In the genomic region with DNA sequence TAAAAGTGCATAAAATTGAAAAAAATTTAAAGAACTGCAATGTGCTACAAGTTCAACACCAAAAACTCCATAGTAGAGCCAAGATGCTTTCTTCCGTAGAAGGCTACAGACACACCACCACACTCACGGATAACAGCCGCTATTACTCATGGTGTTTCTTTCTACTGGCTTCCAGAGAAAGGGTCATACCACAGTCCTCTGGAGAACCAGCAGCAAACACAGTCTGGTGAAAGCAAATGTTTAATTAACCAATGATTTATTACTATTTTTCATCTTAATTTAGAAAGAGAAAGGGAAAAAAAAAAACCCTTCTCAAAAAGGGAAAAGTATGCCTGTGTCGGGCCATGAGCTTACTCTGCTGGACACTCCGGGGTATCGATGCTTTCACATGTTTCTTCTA, we compare ENCODE assay signal across 24 mouse cellular contexts.
"Had no signal": no experiment of that assay in that cellular context is flagged by ENCODE, and none has a peak within 500 bp of the region (broad histone marks: within the 10 kb centered on the region; RNA-seq: fewer than 3 reads in every experiment).

No protein-coding gene starts in this region.

- ATAC-seq: forebrain, embryonic 15.5 days; forebrain, postnatal 0 days; hindbrain, embryonic 16.5 days; inflammation-experienced regulatory T-cells, adult 6 months; intestine, embryonic 15.5 days; intestine, postnatal 0 days; liver, postnatal 0 days had no signal

- DNase-seq: forebrain, postnatal 0 days; gastrocnemius, postnatal 25 days; heart, postnatal 10 days; heart, postnatal 4 days; liver; liver, embryonic 13.5 days; liver, postnatal 0 days had no signal

- H3K36me3 ChIP-seq: forebrain, embryonic 15.5 days; heart, embryonic 13.5 days; heart, embryonic 15.5 days; hindbrain, embryonic 10.5 days; hindbrain, embryonic 12.5 days; intestine, embryonic 15.5 days; limb, embryonic 10.5 days; limb, embryonic 12.5 days; liver, embryonic 13.5 days; liver, embryonic 15.5 days had no signal

- H3K27me3 ChIP-seq: forebrain, embryonic 15.5 days; heart, embryonic 13.5 days; heart, embryonic 15.5 days; hindbrain, embryonic 12.5 days; intestine, embryonic 15.5 days; limb, embryonic 12.5 days; liver, embryonic 13.5 days; liver, embryonic 15.5 days had no signal

- H3K4me2 ChIP-seq: forebrain, embryonic 15.5 days; heart, embryonic 11.5 days; heart, embryonic 13.5 days; heart, embryonic 15.5 days; hindbrain, embryonic 12.5 days; hindbrain, embryonic 14.5 days; intestine, embryonic 15.5 days; limb, embryonic 12.5 days; liver, embryonic 11.5 days; liver, embryonic 13.5 days; liver, embryonic 15.5 days had no signal

- H3K27ac ChIP-seq: forebrain, embryonic 15.5 days; heart, embryonic 13.5 days; heart, embryonic 15.5 days; hindbrain, embryonic 10.5 days; hindbrain, embryonic 12.5 days; hindbrain, embryonic 14.5 days; intestine, embryonic 15.5 days; layer of hippocampus, adult 2 months; left cerebral cortex, adult 2 months; limb, embryonic 10.5 days; limb, embryonic 12.5 days; liver, embryonic 13.5 days; liver, embryonic 15.5 days had no signal

- H3K9me3 ChIP-seq: forebrain, embryonic 15.5 days; heart, embryonic 13.5 days; heart, embryonic 15.5 days; hindbrain, embryonic 10.5 days; hindbrain, embryonic 12.5 days; intestine, embryonic 15.5 days; limb, embryonic 10.5 days; limb, embryonic 12.5 days; liver, embryonic 13.5 days; liver, embryonic 15.5 days had no signal

- H3K4me1 ChIP-seq: forebrain, embryonic 15.5 days; hindbrain, embryonic 10.5 days; hindbrain, embryonic 12.5 days; intestine, embryonic 15.5 days; limb, embryonic 10.5 days; limb, embryonic 12.5 days; liver, embryonic 13.5 days; liver, embryonic 15.5 days had no signal

- H3K4me3 ChIP-seq: forebrain, embryonic 15.5 days; heart, embryonic 13.5 days; heart, embryonic 15.5 days; hindbrain, embryonic 10.5 days; hindbrain, embryonic 12.5 days; intestine, embryonic 15.5 days; layer of hippocampus, adult 2 months; left cerebral cortex, adult 2 months; limb, embryonic 10.5 days; limb, embryonic 12.5 days; liver, embryonic 13.5 days; liver, embryonic 15.5 days had no signal

- H3K9ac ChIP-seq: forebrain, embryonic 15.5 days; forebrain, postnatal 0 days; heart, embryonic 13.5 days; heart, embryonic 15.5 days; hindbrain, embryonic 12.5 days; hindbrain, embryonic 14.5 days; intestine, embryonic 15.5 days; limb, embryonic 12.5 days; liver, embryonic 13.5 days; liver, embryonic 15.5 days; liver, postnatal 0 days had no signal
